8 mouse cellular contexts compared by ENCODE assay signal in genomic region chr4:132039975-132040645, GRCm38 (mm10). TPM values are rescaled to one million over a fixed set of nuclear protein-coding genes. Genes with fewer than 3 reads are reported as not detected.
A peak's percentile ranks its signal among the peaks of the same experiment; 100 is the strongest.
DNase-seq lines count a peak whose midpoint lies in the region; ATAC-seq and TF ChIP-seq lines count a peak whose summit lies in the region.

No protein-coding gene starts in this region.

- no peak for TF ChIP-seq POLR2A in small intestine, adult 2 months (IDR thresholded peaks at IDR 0.05; ENCODE audit: low read depth, low read length)

- H3K9me3 ChIP-seq in hindbrain, embryonic 15.5 days, result no peaks in the 10 kb centered on the region
- H3K9me3 ChIP-seq in hindbrain, embryonic 14.5 days (ENCODE audit: control insufficient read depth, low read length), result no peaks in the 10 kb centered on the region
- H3K9me3 ChIP-seq in liver, embryonic 11.5 days (ENCODE audit: control insufficient read depth, low read length), result no peaks in the 10 kb centered on the region
- no peaks in the 10 kb centered on the region for H3K9me3 ChIP-seq in limb, embryonic 10.5 days (replicated peaks)

- H3K4me2 ChIP-seq in hindbrain, embryonic 15.5 days, result no peak overlapping the region
- no peak overlapping the region for H3K4me2 ChIP-seq in hindbrain, embryonic 14.5 days (replicated peaks)
- peak overlapping the region; percentile 64 for H3K4me2 ChIP-seq in liver, embryonic 11.5 days

- intact Hi-C loops in gastrocnemius, postnatal 36 days (cut with DNase I), result loop anchor here (5.0 kb wide), 1 partner anchor 37 kb away; the partner anchor contains the start of gene Epb41

- H3K4me1 ChIP-seq in hindbrain, embryonic 15.5 days (replicated peaks), result peaks cover 39% of the 10 kb centered on the region
- H3K4me1 ChIP-seq in hindbrain, embryonic 14.5 days (replicated peaks; ENCODE audit: control insufficient read depth, insufficient read depth, low read length), result peaks cover 30% of the 10 kb centered on the region
- H3K4me1 ChIP-seq in liver, embryonic 11.5 days (replicated peaks; ENCODE audit: control insufficient read depth, insufficient read depth, low read length), result peaks cover 47% of the 10 kb centered on the region
- peaks cover 12% of the 10 kb centered on the region for H3K4me1 ChIP-seq in small intestine, adult 2 months (ENCODE audit: control insufficient read depth, insufficient read depth, insufficient read length, low read length)
- H3K4me1 ChIP-seq in limb, embryonic 10.5 days, result peaks cover 25% of the 10 kb centered on the region

- ATAC-seq in hindbrain, embryonic 15.5 days (ENCODE audit: low FRiP score, low read depth), result no peak
- no peak for ATAC-seq in hindbrain, embryonic 14.5 days (ENCODE audit: low FRiP score)
- peak; percentile 88 for ATAC-seq in activated CD4-positive, CD25-positive, alpha-beta regulatory T cell, adult 4 months
- peak; percentile 83 for ATAC-seq in liver, embryonic 11.5 days (replicated peaks; ENCODE audit: low FRiP score)

- no peaks in the 10 kb centered on the region for H3K27me3 ChIP-seq in hindbrain, embryonic 15.5 days
- H3K27me3 ChIP-seq in hindbrain, embryonic 14.5 days (ENCODE audit: control insufficient read depth, insufficient read depth, low read length), result no peaks in the 10 kb centered on the region
- no peaks in the 10 kb centered on the region for H3K27me3 ChIP-seq in liver, embryonic 11.5 days (replicated peaks; ENCODE audit: control insufficient read depth, insufficient read depth, low read length)
- no peaks in the 10 kb centered on the region for H3K27me3 ChIP-seq in small intestine, adult 2 months (ENCODE audit: control insufficient read depth, insufficient read depth, low read length)
- no peaks in the 10 kb centered on the region for H3K27me3 ChIP-seq in limb, embryonic 10.5 days (ENCODE audit: low read depth, poor library complexity, severe bottlenecking)

- DNase-seq in hindbrain, embryonic 14.5 days (ENCODE audit: low spot score), result no peak
- no peak for DNase-seq in liver, embryonic 11.5 days (ENCODE audit: low spot score)
- DNase-seq in limb, embryonic 10.5 days (ENCODE audit: low spot score), result no peak
- DNase-seq in gastrocnemius, postnatal 36 days, result no peak
- DNase-seq in right cerebral cortex, postnatal 36 days (ENCODE audit: low spot score in 2 of 2), result no peak

- H3K36me3 ChIP-seq in hindbrain, embryonic 15.5 days, result no peaks in the 10 kb centered on the region
- no peaks in the 10 kb centered on the region for H3K36me3 ChIP-seq in hindbrain, embryonic 14.5 days (replicated peaks; ENCODE audit: control insufficient read depth, insufficient read depth)
- no peaks in the 10 kb centered on the region for H3K36me3 ChIP-seq in liver, embryonic 11.5 days (ENCODE audit: control insufficient read depth, insufficient read depth, low read length)
- H3K36me3 ChIP-seq in small intestine, adult 2 months (ENCODE audit: control insufficient read depth, insufficient read depth, low read length), result no peaks in the 10 kb centered on the region
- H3K36me3 ChIP-seq in limb, embryonic 10.5 days, result peaks cover 8% of the 10 kb centered on the region; the same call in 1 of the 2 replicates

- no peak overlapping the region for H3K9ac ChIP-seq in hindbrain, embryonic 15.5 days
- H3K9ac ChIP-seq in hindbrain, embryonic 14.5 days, result no peak overlapping the region
- peak overlapping the region; percentile 37; the same call in 1 of the 2 replicates for H3K9ac ChIP-seq in liver, embryonic 11.5 days (ENCODE audit: low read depth, low read length)

- H3K27ac ChIP-seq in hindbrain, embryonic 15.5 days (replicated peaks), result peak overlapping the region; percentile 29; the same call in 1 of the 2 replicates
- no peak overlapping the region for H3K27ac ChIP-seq in hindbrain, embryonic 14.5 days
- H3K27ac ChIP-seq in liver, embryonic 11.5 days (ENCODE audit: low read depth, low read length), result peak overlapping the region; percentile 53
- H3K27ac ChIP-seq in small intestine, adult 2 months (ENCODE audit: insufficient read depth, low read depth, low read length), result peak overlapping the region; percentile 83
- no peak overlapping the region for H3K27ac ChIP-seq in limb, embryonic 10.5 days

- TF ChIP-seq CTCF in small intestine, adult 2 months (IDR thresholded peaks at IDR 0.05; ENCODE audit: extremely low read depth, insufficient read length, insufficient replicate concordance, low read depth, low read length), result no peak

- WGBS in hindbrain, embryonic 15.5 days, result 89% methylated on average over 8 of the region's 8 CpGs
- WGBS in hindbrain, embryonic 14.5 days, result 87% methylated on average over 8 of the region's 8 CpGs
- WGBS in liver, embryonic 11.5 days, result 35% methylated on average over 8 of the region's 8 CpGs
- WGBS in small intestine, adult 2 months, result 55% methylated on average over 8 of the region's 8 CpGs
- WGBS in limb, embryonic 10.5 days, result 83% methylated on average over 8 of the region's 8 CpGs

- H3K4me3 ChIP-seq in hindbrain, embryonic 15.5 days, result no peak overlapping the region
- H3K4me3 ChIP-seq in hindbrain, embryonic 14.5 days (replicated peaks; ENCODE audit: low read length), result no peak overlapping the region
- H3K4me3 ChIP-seq in liver, embryonic 11.5 days (ENCODE audit: low read depth, low read length), result no peak overlapping the region
- H3K4me3 ChIP-seq in small intestine, adult 2 months (ENCODE audit: low read depth, low read length), result no peak overlapping the region
- H3K4me3 ChIP-seq in limb, embryonic 10.5 days, result no peak overlapping the region

RNA-seq across cellular contexts. Expression of gene Gm10300, which starts 34.4 kb away (rescaled TPM):
- polyA plus RNA-seq in hindbrain, embryonic 15.5 days (2015; fragmentation: Nextera tagmentation; extraction: Ambion mirVana), result not detected in 2 replicates
- not detected in 2 replicates for polyA plus RNA-seq in hindbrain, embryonic 14.5 days (2014; fragmentation: Nextera tagmentation; extraction: Ambion mirVana)
- polyA plus RNA-seq in activated CD4-positive, CD25-positive, alpha-beta regulatory T cell, adult 4 months (2017; shearing (Covaris generic)), result not detected
- polyA plus RNA-seq in liver, embryonic 11.5 days (2014; fragmentation: Nextera tagmentation; extraction: Ambion mirVana), result 0.10 and 0.11 TPM in 2 replicates
- polyA plus RNA-seq in small intestine, adult 2 months (2012; rRNA removed), result 0.06 TPM in 2 replicates
- polyA plus RNA-seq in limb, embryonic 10.5 days (2016; fragmentation: Nextera tagmentation; extraction: Ambion mirVana), result not detected in 2 replicates
- total RNA-seq in gastrocnemius, postnatal 36 days (2021), result not detected

RNA-seq across cellular contexts. Expression of gene Epb41, which starts 35.0 kb away (rescaled TPM):
- polyA plus RNA-seq in hindbrain, embryonic 15.5 days (2015; fragmentation: Nextera tagmentation; extraction: Ambion mirVana), result 59.8 and 68.4 TPM in 2 replicates
- polyA plus RNA-seq in hindbrain, embryonic 14.5 days (2014; fragmentation: Nextera tagmentation; extraction: Ambion mirVana), result 73.3 and 82.9 TPM in 2 replicates
- 10 to 100 TPM; 26.9 to 27.1 TPM for polyA plus RNA-seq in activated CD4-positive, CD25-positive, alpha-beta regulatory T cell, adult 4 months (2017; shearing (Covaris generic))
- 108 and 116 TPM in 2 replicates for polyA plus RNA-seq in liver, embryonic 11.5 days (2014; fragmentation: Nextera tagmentation; extraction: Ambion mirVana)
- 11.1 and 15.7 TPM in 2 replicates for polyA plus RNA-seq in small intestine, adult 2 months (2012; rRNA removed)
- 105 and 122 TPM in 2 replicates for polyA plus RNA-seq in limb, embryonic 10.5 days (2016; fragmentation: Nextera tagmentation; extraction: Ambion mirVana)
- 10 to 100 TPM; 92.0 to 92.7 TPM for total RNA-seq in gastrocnemius, postnatal 36 days (2021)

Comparison
In these comparisons a context has a peak if more than half of its experiments do, and no peak if none do; other contexts are left out.
1. H3K27ac ChIP-seq: peak in hindbrain, embryonic 15.5 days (single experiment), liver, embryonic 11.5 days (single experiment) and small intestine, adult 2 months (single experiment); none in hindbrain, embryonic 14.5 days (single experiment) and limb, embryonic 10.5 days (single experiment).
2. ATAC-seq: peak in activated CD4-positive, CD25-positive, alpha-beta regulatory T cell, adult 4 months (single experiment) and liver, embryonic 11.5 days (single experiment); none in hindbrain, embryonic 15.5 days (single experiment) and hindbrain, embryonic 14.5 days (single experiment).